Mouse (Mus musculus) G1E (cell line): ENCODE data around the gene Nt5dc1.

ENCODE experiments used
- CTCF ChIP-seq: IDR thresholded peaks from 2 replicates; pipeline ENCODE4 v1.5.1; 2012; ENCODE audit warnings: low read depth, low read length, inconsistent platforms, mixed read lengths
- GATA1 ChIP-seq: IDR thresholded peaks from 2 replicates; pipeline ENCODE4 v1.6.1; 2012; ENCODE audit warnings: borderline replicate concordance, low read length, inconsistent platforms, mixed read lengths

GRCm38 (mm10) chr10:34341014-34341413 lies 77.3 kb downstream of the Nt5dc1 start:
- TF ChIP-seq CTCF (no peak), GATA1 (no peak)
